Mouse (Mus musculus): Measurements from ENCODE around the gene Gm8906. TPM values are rescaled to one million over a fixed set of nuclear protein-coding genes. Genes with fewer than 3 reads are reported as not detected.

The Gm8906 gene
- not detected for polyA plus RNA-seq (2014; fragmentation: Illumina TruSeq; extraction: RNeasy Lipid Tissue Mini Kit (QIAGEN cat#74804); ENCODE audit: low read depth, low replicate concordance)

DNA sequence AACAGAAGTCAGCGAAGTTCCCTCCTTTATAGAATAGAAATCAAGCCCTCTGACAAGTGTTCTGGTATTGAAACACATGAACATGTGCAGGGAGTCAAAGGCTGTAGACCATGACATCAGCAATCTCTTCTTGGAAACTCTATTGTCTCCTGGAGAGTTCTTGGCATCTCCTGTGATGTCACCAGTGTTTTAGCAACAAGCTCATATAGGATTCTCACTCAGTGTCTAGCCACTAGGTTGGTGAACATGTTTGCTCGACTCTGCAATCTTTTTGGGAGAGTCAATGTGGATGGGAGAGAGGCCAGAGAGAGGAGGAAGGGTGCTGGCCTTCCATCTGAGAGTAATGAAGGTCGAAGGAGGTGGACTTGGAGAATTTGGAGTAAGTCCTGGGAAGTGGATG, at the start of gene Gm8906:
Gm8906 (plus strand) TSS at position 301 of the 400 bp plus-strand sequence.

Other genes with a start within 250 kb of the Gm8906 start
- gene Gm8890, start 246.7 kb upstream of the Gm8906 start, polyA plus RNA-seq (2014; fragmentation: Illumina TruSeq; extraction: RNeasy Lipid Tissue Mini Kit (QIAGEN cat#74804); ENCODE audit: low read depth, low replicate concordance): not detected
- gene Speer1, start 161.2 kb upstream of the Gm8906 start, polyA plus RNA-seq (2014; fragmentation: Illumina TruSeq; extraction: RNeasy Lipid Tissue Mini Kit (QIAGEN cat#74804); ENCODE audit: low read depth, low replicate concordance): not detected
- not detected for gene Gm8897, start 86.3 kb upstream of the Gm8906 start, polyA plus RNA-seq (2014; fragmentation: Illumina TruSeq; extraction: RNeasy Lipid Tissue Mini Kit (QIAGEN cat#74804); ENCODE audit: low read depth, low replicate concordance)
- not detected for gene Gm6460, start 92.2 kb downstream of the Gm8906 start, polyA plus RNA-seq (2014; fragmentation: Illumina TruSeq; extraction: RNeasy Lipid Tissue Mini Kit (QIAGEN cat#74804); ENCODE audit: low read depth, low replicate concordance)
- gene Gm8922, start 179.3 kb downstream of the Gm8906 start, polyA plus RNA-seq (2014; fragmentation: Illumina TruSeq; extraction: RNeasy Lipid Tissue Mini Kit (QIAGEN cat#74804); ENCODE audit: low read depth, low replicate concordance): not detected

Measured in sigmoid colon, adult 10 weeks (tissue).